Mouse (Mus musculus) bone marrow macrophage, adult 2 months (primary cell): ENCODE data around the gene Vezf1.

Source experiments
- CTCF ChIP-seq: IDR thresholded peaks from 2 replicates; pipeline ENCODE4 v1.5.1; 2012; ENCODE audit warnings: low read depth, mild to moderate bottlenecking, low read length, moderate library complexity
- POLR2A ChIP-seq: IDR thresholded peaks from 2 replicates; pipeline ENCODE4 v1.6.1; 2012; ENCODE audit warnings: mild to moderate bottlenecking, low read depth, low read length, borderline replicate concordance

- TF ChIP-seq CTCF (no peak), POLR2A (no peak)
Observed at GRCm38 (mm10) chr11:88107365-88107764, 39.3 kb downstream of the Vezf1 start.
